Mouse (Mus musculus): ENCODE data around the gene Dnah11.

DNA sequence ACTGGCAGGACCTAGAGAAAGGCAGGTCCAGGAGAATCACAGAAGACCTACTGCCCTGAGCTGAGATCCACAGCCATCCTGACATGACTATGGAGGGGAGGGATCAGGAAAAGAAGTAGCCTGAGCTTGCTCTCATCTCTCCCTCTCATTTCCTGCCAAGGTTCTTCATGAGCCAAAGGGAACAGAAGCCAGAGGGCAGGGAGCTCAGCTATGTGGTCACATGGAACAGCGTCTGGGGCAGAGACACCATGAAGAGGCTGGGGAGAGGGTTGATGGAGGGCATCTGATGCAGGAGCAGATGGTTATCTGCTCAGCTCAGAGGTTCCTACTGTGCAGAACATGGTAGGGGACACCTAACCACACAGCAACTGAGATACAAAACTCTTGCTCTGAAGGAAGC is 163.9 kb downstream of the Dnah11 start:
- no peak for TF ChIP-seq CTCF (IDR thresholded peaks at IDR 0.05; ENCODE audit: low read depth, low read length)
- TF ChIP-seq POLR2A (IDR thresholded peaks at IDR 0.05; ENCODE audit: extremely low read depth, insufficient read depth, low read length), result no peak

Data from liver, adult 2 months (tissue).